Mouse (Mus musculus) neutrophil, adult 59 days (primary cell): ENCODE measurements around the gene Phf6. TPM values are rescaled to one million over a fixed set of nuclear protein-coding genes. Genes with fewer than 3 reads are reported as not detected.

Experiments used
- total RNA-seq, 2 experiments: library from RNA; stranded (reverse); gene quantifications; 1 replicate in 1 of 2; 2 replicates in 1 of 2; pipeline ENCODE4 v1.2.4; 2023

Phf6 gene
- total RNA-seq = 10 to 100 TPM in 1 of 2 experiments, 1 to 10 TPM in 1; 9.3 to 10.1 TPM

GRCm38 (mm10) chrX:52911587-52912371 is at the start of gene Phf6:
Gene Phf6, plus strand, starts transcription at chrX:52912266.

GRCm38 (mm10) chrX:52987905-52988783 is 76.1 kb downstream of the Phf6 start, which contains the start of gene Hprt:
Gene Hprt, plus strand, starts transcription at chrX:52988137.

Other genes starting within 250 kb of the Phf6 start
- not detected for gene Ccdc160, start 121.1 kb upstream of the Phf6 start, total RNA-seq
- 10 to 100 TPM; 46.5 to 68.5 TPM for gene Hprt, start 75.9 kb downstream of the Phf6 start, total RNA-seq